Mouse (Mus musculus) midbrain, embryonic 13.5 days (tissue): ENCODE measurements at regions not wholly inside any gene's neighbourhood (a gene's known extent, or its start where the extent isn't known, plus 50 kb on each side); places are given as distances from the start of the nearest gene placed in this dataset.

Source experiments
- ATAC-seq: fragments of 200-750 bp; cut with Nextera tagmentation; 2 replicates; pipeline ENCODE4 v1.8.0; 2017; ENCODE audit warnings: mild to moderate bottlenecking, moderate TSS enrichment, moderate library complexity
- H3K27ac ChIP-seq: fragments of 300-500 bp; sonication (generic); 2 replicates; pipeline ENCODE4 v1.5.1; 2015; ENCODE audit warnings: inconsistent platforms, mild to moderate bottlenecking, moderate library complexity
- H3K27me3 ChIP-seq: fragments of 300-500 bp; sonication (generic); 2 replicates; pipeline ENCODE4 v1.6.1; 2015; ENCODE audit warnings: mild to moderate bottlenecking, inconsistent platforms
- H3K36me3 ChIP-seq: fragments of 300-500 bp; sonication (generic); 2 replicates; pipeline ENCODE4 v1.6.1; 2015; ENCODE audit warnings: mild to moderate bottlenecking, inconsistent platforms
- H3K4me1 ChIP-seq: fragments of 300-500 bp; sonication (generic); replicated peaks from 2 replicates; pipeline ENCODE4 v1.6.1; 2015; ENCODE audit warnings: inconsistent platforms
- H3K4me2 ChIP-seq: fragments of 300-500 bp; sonication (generic); replicated peaks from 2 replicates; pipeline ENCODE4 v1.6.1; 2015; ENCODE audit warnings: moderate library complexity, mild to moderate bottlenecking, inconsistent platforms
- H3K4me3 ChIP-seq: fragments of 300-500 bp; sonication (generic); replicated peaks from 2 replicates; pipeline ENCODE4 v1.5.1; 2015; ENCODE audit warnings: mild to moderate bottlenecking, inconsistent platforms
- H3K9ac ChIP-seq: fragments of 300-500 bp; sonication (generic); replicated peaks from 2 replicates; pipeline ENCODE4 v1.6.1; 2015; ENCODE audit warnings: mild to moderate bottlenecking, inconsistent platforms
- H3K9me3 ChIP-seq: fragments of 300-500 bp; sonication (generic); 2 replicates; pipeline ENCODE4 v1.6.1; 2016; ENCODE audit warnings: mild to moderate bottlenecking, inconsistent platforms
- WGBS: fragments of 180-500 bp; shearing (Covaris S2); methylation state at CpG from one replicate; pipeline ENCODE4 v1.1.7; 2015; 5-methylcytosine and 5-hydroxymethylcytosine counted together

DNA sequence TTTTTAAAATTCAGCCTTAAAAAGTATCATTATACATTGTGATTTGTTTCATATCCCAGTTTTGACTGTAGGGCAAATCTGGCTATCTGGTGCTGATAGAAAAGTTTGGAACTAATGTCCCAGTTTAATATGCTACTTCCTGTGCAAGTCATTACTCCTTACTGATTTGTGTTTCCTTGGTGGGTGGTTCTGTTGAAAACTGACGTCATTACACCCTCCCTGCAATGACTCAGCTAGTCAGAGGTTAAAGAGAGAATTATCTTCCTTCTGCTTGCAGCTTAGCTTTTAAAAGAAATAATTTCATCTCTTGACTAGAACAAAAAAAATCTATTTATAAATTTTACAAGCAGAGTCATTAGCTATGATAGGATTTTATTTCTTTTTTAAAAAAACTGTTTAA, 104.2 kb upstream of the Abcb5 start:
- H3K4me2 ChIP-seq, result no peak overlapping the region
- peaks cover 6% of the 10 kb centered on the region; the same call in 1 of the 2 replicates for H3K4me1 ChIP-seq
- H3K4me3 ChIP-seq, result no peak overlapping the region
- H3K27ac ChIP-seq, result no peak overlapping the region
- H3K9ac ChIP-seq, result no peak overlapping the region
- no peak for ATAC-seq
- H3K36me3 ChIP-seq, result no peaks in the 10 kb centered on the region
- no peaks in the 10 kb centered on the region for H3K9me3 ChIP-seq
- no peaks in the 10 kb centered on the region for H3K27me3 ChIP-seq
- WGBS, result 55% methylated on average over 1 of the region's 1 CpGs

GRCm38 (mm10) chr12:119069747-119070146, 103.5 kb upstream of the Abcb5 start:
- no peaks in the 10 kb centered on the region for H3K27me3 ChIP-seq
- no peak for ATAC-seq
- H3K9ac ChIP-seq, result no peak overlapping the region
- H3K36me3 ChIP-seq, result no peaks in the 10 kb centered on the region
- no peak overlapping the region for H3K27ac ChIP-seq
- 91% methylated on average over 3 of the region's 3 CpGs for WGBS
- no peak overlapping the region for H3K4me3 ChIP-seq
- H3K4me2 ChIP-seq, result no peak overlapping the region
- H3K4me1 ChIP-seq, result peaks cover 1% of the 10 kb centered on the region; the same call in 1 of the 2 replicates
- H3K9me3 ChIP-seq, result no peaks in the 10 kb centered on the region

DNA sequence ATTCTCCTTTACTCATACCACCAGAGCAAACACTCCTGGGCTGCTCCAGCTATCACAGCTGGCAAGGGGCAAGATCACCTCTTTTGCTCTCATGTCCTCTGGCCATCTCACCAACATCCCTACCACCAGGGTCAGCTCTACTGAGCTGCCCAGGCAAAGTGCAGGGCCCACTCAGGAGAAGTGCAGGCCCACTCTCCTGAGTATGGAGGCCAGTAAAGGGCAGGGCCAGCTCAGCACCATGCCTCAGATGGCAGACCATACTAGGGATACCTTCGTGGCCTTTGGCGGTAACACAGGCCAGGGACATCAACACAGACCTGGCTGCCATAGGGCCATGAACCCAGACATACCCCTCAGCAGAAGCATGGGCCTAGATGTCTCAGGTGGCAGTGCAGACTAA, 101.9 kb upstream of the Abcb5 start:
- H3K9me3 ChIP-seq, result no peaks in the 10 kb centered on the region
- H3K4me3 ChIP-seq, result no peak overlapping the region
- H3K4me2 ChIP-seq, result no peak overlapping the region
- no peak for ATAC-seq
- H3K4me1 ChIP-seq, result no peaks in the 10 kb centered on the region
- 100% methylated on average over 2 of the region's 2 CpGs for WGBS
- no peak overlapping the region for H3K9ac ChIP-seq
- H3K36me3 ChIP-seq, result no peaks in the 10 kb centered on the region
- H3K27me3 ChIP-seq, result no peaks in the 10 kb centered on the region
- no peak overlapping the region for H3K27ac ChIP-seq

- H3K4me2 ChIP-seq, result no peak overlapping the region
- no peak overlapping the region for H3K4me3 ChIP-seq
- no peaks in the 10 kb centered on the region for H3K4me1 ChIP-seq
- 69% methylated on average over 2 of the region's 2 CpGs for WGBS
- no peak overlapping the region for H3K27ac ChIP-seq
- H3K9ac ChIP-seq, result no peak overlapping the region
- H3K9me3 ChIP-seq, result no peaks in the 10 kb centered on the region
- no peaks in the 10 kb centered on the region for H3K27me3 ChIP-seq
- no peaks in the 10 kb centered on the region for H3K36me3 ChIP-seq
- no peak for ATAC-seq
Measured at GRCm38 (mm10) chr12:119062931-119063330, 96.7 kb upstream of the Abcb5 start.

GRCm38 (mm10) chr12:119062490-119062889, 96.3 kb upstream of the Abcb5 start:
- Histone ChIP-seq H3K9me3 (no peaks in the 10 kb centered on the region), H3K27ac (no peak overlapping the region), H3K36me3 (no peaks in the 10 kb centered on the region), H3K4me1 (no peaks in the 10 kb centered on the region), H3K27me3 (no peaks in the 10 kb centered on the region), H3K4me2 (no peak overlapping the region), H3K9ac (no peak overlapping the region), H3K4me3 (no peak overlapping the region)
- no peak for ATAC-seq

DNA sequence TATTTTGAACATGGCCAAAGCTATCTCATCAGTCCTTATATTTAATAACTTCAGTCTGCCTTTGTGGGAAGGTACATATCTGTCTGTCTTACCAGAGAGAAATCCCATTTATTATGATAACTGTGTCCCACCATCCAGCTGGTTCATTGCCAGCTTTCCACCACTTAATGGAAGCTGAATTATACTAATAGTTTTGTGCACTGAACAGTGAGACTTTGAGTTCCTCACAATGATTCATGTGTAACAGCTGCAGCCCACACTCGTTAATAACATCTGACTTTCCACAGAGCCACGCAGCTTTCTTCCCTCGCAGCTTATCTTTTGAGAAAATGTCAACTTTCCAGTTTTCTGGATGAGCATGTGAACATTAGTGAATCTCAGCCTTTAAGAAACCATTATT, 88.3 kb upstream of the Abcb5 start:
- Histone ChIP-seq H3K4me1 (0 out of 2 replicates have a peak, but pooled peaks cover 4% of the 10 kb centered on the region), H3K36me3 (no peaks in the 10 kb centered on the region), H3K9ac (no peak overlapping the region), H3K27me3 (no peaks in the 10 kb centered on the region), H3K9me3 (no peaks in the 10 kb centered on the region), H3K4me2 (no peak overlapping the region), H3K4me3 (no peak overlapping the region), H3K27ac (no peak overlapping the region)
- 56% methylated on average over 3 of the region's 3 CpGs for WGBS
- no peak for ATAC-seq

- Histone ChIP-seq H3K27me3 (no peaks in the 10 kb centered on the region), H3K4me1 (0 out of 2 replicates have a peak, but pooled peaks cover 4% of the 10 kb centered on the region), H3K4me2 (no peak overlapping the region), H3K36me3 (no peaks in the 10 kb centered on the region), H3K9me3 (no peaks in the 10 kb centered on the region), H3K4me3 (no peak overlapping the region), H3K27ac (peak overlapping the region; percentile 4; the same call in 1 of the 2 replicates), H3K9ac (no peak overlapping the region)
- peak; percentile 87 for ATAC-seq
- 66% methylated on average over 2 of the region's 2 CpGs for WGBS
Measured at GRCm38 (mm10) chr12:119051692-119052379, 85.6 kb upstream of the Abcb5 start.

- Histone ChIP-seq H3K9ac (no peak overlapping the region), H3K4me2 (no peak overlapping the region)
Measured at GRCm38 (mm10) chr12:119038306-119038705, 72.1 kb upstream of the Abcb5 start.

GRCm38 (mm10) chr12:119034828-119035227, 68.6 kb upstream of the Abcb5 start:
- Histone ChIP-seq H3K4me1 (no peaks in the 10 kb centered on the region), H3K27me3 (no peaks in the 10 kb centered on the region), H3K9ac (no peak overlapping the region), H3K9me3 (no peaks in the 10 kb centered on the region), H3K4me2 (no peak overlapping the region), H3K27ac (no peak overlapping the region), H3K36me3 (no peaks in the 10 kb centered on the region), H3K4me3 (no peak overlapping the region)
- no peak for ATAC-seq
- 80% methylated on average over 4 of the region's 4 CpGs for WGBS

More at GRCm38 (mm10) chr12:119038306-119038705, 72.1 kb upstream of the Abcb5 start:
- no peaks in the 10 kb centered on the region for H3K4me1 ChIP-seq
- no peak overlapping the region for H3K27ac ChIP-seq
- no peak for ATAC-seq
- no peaks in the 10 kb centered on the region for H3K9me3 ChIP-seq
- H3K27me3 ChIP-seq, result no peaks in the 10 kb centered on the region
- H3K36me3 ChIP-seq, result no peaks in the 10 kb centered on the region
- H3K4me3 ChIP-seq, result no peak overlapping the region
- whole genome bisulfite sequencing, result 96% methylated on average over 3 of the region's 3 CpGs

- no peak overlapping the region for H3K4me2 ChIP-seq
- ATAC-seq, result no peak
- H3K9ac ChIP-seq, result no peak overlapping the region
- no peak overlapping the region for H3K27ac ChIP-seq
- no peaks in the 10 kb centered on the region for H3K4me1 ChIP-seq
- 74% methylated on average over 2 of the region's 2 CpGs for WGBS
- no peaks in the 10 kb centered on the region for H3K9me3 ChIP-seq
- H3K4me3 ChIP-seq, result no peak overlapping the region
- H3K27me3 ChIP-seq, result no peaks in the 10 kb centered on the region
- no peaks in the 10 kb centered on the region for H3K36me3 ChIP-seq
Measured at GRCm38 (mm10) chr12:119028711-119029110, 62.5 kb upstream of the Abcb5 start.

GRCm38 (mm10) chr12:119028161-119028560, 61.9 kb upstream of the Abcb5 start:
- Histone ChIP-seq H3K4me1 (no peaks in the 10 kb centered on the region), H3K9ac (no peak overlapping the region), H3K36me3 (no peaks in the 10 kb centered on the region), H3K27ac (no peak overlapping the region), H3K9me3 (no peaks in the 10 kb centered on the region), H3K27me3 (no peaks in the 10 kb centered on the region), H3K4me2 (no peak overlapping the region), H3K4me3 (no peak overlapping the region)
- ATAC-seq, result no peak
- WGBS, result 59% methylated on average over 2 of the region's 2 CpGs

- Histone ChIP-seq H3K27me3 (no peaks in the 10 kb centered on the region), H3K9ac (no peak overlapping the region), H3K4me1 (no peaks in the 10 kb centered on the region), H3K36me3 (no peaks in the 10 kb centered on the region), H3K4me3 (no peak overlapping the region), H3K27ac (no peak overlapping the region), H3K4me2 (no peak overlapping the region), H3K9me3 (no peaks in the 10 kb centered on the region)
- 64% methylated on average over 4 of the region's 4 CpGs for WGBS
- ATAC-seq, result no peak
Measured at GRCm38 (mm10) chr12:119027701-119028100, 61.5 kb upstream of the Abcb5 start.

DNA sequence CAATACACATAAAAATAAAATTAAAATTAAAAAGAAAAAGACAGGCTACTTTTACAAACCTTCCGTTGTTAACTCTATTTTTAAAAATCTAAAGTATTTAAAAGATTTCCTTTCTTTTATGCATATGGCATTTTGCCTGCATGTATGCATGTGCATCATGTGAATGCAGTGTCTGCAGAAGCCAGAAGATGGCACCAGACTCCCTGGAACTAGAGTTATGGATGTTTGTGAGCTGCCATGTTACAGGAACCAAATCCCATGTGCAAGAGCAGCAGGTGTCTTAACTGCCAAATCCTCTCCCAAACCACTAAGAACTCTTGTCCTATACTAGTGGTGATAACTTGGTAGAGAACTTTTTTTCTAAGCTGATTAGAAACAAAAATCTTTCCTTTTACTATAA, 60.1 kb upstream of the Abcb5 start:
- WGBS, result 50% methylated on average over 1 of the region's 1 CpGs
- Histone ChIP-seq H3K27me3 (no peaks in the 10 kb centered on the region), H3K27ac (no peak overlapping the region), H3K4me1 (no peaks in the 10 kb centered on the region), H3K9me3 (no peaks in the 10 kb centered on the region), H3K4me2 (no peak overlapping the region), H3K36me3 (no peaks in the 10 kb centered on the region), H3K4me3 (no peak overlapping the region), H3K9ac (no peak overlapping the region)
- no peak for ATAC-seq
